Mouse (Mus musculus): ENCODE data around the gene Taf9.

The Taf9 gene

DNA sequence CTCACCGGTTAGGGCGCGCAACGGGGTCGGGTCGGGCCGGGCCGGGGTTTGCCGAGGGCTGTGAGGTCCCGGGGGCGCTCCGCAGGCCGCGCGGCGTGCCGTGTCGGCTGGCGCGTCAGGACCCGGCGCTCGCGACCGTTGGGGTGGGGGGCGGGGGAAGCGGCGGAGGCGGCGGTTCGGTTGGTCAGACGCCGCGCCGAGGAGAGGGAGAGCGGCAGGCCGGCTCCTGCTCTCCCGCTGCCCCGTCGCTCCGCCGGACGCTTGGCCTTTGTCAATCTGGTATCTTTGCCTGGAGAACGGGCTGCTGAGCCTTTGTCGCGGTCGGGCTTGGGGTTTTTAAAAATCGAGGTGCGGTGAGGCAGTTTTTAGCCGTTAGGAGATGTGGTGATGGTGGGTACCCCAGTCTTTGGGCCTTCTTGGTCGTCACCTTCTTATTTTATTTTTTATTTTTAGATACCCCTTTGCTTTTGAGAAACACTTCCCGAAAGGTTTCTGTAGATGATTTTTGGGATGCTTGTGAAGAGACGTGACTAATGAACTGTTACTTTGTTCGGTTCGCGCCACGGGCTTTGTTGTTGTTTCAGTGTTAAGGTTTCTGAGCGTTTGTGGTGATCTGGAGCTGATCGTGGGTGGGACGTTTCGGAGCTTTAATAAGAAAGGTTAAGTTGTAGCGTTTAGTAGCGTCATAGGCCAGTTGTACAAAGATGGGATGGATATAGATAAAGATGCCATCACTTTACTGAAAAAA, at the start of gene Taf9:
Taf9 (plus strand) TSS at position 141 of the 748 bp plus-strand sequence.
- DNase-seq (ENCODE audit: low spot score in 2 of 2) = peak in 1 of 2 experiments; percentile 30

DNA sequence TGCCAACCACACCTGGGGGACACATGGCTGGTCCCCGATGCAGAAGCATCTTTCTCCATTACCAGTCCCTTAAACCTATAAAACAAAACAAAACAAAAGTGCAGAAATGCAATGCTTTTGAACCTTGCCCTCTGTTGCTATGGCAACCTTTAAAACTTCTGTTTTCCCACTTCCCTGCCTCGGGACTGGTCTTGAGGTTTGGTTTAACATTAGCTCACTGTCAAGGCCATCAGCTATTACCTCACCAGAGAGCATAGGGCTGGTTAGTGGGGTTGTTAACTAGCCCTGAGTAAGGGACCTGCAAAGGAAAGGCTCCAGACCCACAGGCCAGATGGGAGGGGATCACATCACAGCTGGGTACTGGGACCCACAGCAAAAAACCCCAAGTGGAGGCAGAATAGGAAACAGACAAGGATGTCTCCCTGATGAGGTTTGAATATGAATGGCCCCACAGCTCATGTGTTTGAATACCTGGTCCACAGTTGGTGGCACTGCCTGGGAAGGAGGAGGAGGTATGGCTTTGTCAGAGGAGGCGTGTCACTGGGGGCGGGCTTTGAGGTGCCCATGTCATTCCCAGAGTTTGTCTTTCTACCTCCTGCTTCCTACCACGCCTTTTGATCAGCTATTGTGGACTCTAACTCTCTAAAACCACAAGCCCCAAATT, 49.0 kb upstream of the Taf9 start:
- DNase-seq (ENCODE audit: low spot score in 2 of 2) = no peak

DNA sequence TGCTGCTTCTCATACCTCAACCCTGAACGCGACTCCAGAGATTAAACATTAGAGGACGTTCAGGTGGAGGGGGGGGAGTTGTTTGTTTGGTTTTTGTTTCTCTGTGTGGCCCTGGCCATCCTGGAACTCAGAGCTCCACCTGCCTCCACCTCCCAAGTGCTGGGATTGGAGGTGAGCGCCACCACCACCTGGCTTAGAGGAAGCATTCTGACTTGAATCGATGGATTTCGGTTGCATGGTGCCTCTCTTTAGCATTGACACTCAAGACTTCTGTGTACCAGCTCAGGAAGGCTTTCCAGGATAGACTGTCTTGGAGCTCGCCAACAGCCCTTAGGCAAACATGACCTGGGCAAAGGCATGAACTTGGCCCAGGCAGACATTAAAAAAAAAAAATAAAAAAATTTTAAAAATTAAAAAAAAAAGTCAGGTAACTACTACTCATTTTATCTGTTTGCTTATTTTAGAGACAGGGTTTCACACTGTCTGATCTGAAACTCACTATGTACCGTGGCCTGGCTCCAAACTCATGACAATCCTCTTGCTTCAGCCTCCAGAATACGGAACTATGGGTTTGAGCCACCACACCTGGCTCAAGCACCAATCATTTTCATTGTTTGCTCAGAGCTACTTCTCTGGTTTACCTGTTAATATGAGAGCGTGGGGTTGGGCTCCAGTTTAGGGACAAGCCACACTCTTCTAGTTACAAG, 48.2 kb upstream of the Taf9 start:
- no peak for DNase-seq (ENCODE audit: low spot score in 2 of 2)

DNA sequence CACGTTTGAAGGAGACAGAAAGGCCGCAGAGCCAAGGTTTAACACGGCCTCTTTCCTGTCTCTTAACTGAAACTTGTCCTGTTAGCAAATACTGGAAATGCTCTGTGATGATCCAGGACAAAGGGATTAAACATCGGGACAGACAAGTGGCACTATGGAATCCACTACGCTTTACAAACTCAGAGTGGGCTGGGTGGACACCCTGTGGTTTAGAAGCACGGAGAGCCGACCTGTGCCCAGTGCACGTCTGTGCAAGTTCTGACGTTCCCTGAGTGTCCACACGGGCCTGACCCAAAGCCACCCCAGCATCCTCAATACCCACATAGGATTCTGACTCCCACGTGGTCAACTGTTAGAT, 47.7 kb upstream of the Taf9 start:
- no peak for DNase-seq (ENCODE audit: low spot score in 2 of 2)

DNA sequence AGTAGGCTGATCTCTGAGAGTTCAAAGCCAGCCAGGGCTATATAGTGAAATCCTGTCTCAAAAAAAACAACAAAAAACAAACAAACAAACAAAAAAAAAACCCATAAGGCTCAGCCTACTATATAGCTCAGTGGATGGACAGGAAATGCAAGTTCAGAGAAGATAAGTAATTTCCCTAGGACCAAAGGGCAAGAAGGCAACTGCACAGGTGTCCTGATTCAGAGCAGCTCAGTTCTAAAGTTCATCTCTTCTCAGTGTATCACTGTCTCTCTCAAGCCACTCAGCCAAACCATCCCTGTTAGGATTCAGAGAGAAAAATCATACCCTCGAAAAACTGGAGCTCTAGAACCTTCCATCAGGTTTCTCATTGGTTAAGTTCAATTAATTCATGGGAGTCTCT, 45.5 kb upstream of the Taf9 start:
- DNase-seq (ENCODE audit: low spot score in 2 of 2) = no peak

DNA sequence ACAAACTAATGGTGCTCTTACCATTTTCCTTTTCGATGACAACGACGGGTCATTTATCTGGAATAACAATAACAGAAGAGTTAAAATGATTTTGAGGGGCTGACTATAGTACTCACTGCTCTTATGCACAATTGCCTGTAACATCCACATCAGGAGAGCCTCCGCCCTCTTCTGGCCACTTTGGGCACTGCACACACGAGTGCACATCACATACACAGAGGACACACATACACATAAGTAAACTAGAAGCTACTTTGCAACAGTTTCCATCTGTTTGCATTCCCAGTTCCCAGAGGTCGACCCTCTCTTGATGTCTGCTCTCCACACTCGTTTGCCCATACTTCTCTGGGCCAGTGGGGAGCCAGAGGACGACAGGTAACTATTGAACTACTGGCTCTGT, 43.6 kb upstream of the Taf9 start:
- peak in 1 of 2 experiments; percentile 32 for DNase-seq (ENCODE audit: low spot score in 2 of 2)

DNA sequence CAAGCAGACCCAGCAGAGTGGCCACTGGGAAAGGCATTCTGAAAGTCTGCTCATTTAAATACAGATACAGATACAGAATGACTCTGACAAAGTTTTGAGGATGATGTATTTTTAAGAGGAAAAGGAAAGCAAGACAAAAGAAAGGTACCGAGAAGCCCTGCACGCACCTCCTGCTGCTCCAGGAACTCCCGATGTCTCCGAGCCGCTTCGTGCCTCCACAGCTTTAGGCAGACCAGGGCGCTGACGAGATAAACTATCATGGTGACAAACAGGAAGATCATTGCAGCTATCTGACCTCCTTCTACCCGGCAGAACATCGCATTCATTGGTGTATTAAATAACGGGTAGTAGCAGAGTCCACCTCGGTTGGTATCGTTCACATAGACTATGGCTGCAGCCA, 40.1 kb upstream of the Taf9 start:
- no peak for DNase-seq (ENCODE audit: low spot score in 2 of 2)

DNA sequence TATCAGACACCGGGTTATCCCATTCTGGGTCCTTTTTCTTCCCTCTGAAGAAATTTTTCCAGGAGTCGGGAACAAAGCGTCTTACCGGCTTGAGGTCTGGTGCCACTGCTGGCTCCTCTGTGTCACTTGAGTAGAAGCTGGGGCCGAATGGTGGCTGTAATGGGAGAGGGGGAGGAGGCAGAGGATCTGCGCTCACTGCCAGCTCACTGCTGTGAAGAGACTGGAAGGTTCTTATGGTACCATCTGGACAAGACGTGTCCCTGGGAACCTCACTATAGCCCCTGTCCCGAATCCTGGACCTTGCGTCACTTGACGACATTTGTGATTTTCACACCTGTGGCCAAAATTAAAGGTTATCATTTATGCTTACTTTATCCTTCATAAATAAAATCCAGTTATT, 39.1 kb upstream of the Taf9 start:
- no peak for DNase-seq (ENCODE audit: low spot score in 2 of 2)

DNA sequence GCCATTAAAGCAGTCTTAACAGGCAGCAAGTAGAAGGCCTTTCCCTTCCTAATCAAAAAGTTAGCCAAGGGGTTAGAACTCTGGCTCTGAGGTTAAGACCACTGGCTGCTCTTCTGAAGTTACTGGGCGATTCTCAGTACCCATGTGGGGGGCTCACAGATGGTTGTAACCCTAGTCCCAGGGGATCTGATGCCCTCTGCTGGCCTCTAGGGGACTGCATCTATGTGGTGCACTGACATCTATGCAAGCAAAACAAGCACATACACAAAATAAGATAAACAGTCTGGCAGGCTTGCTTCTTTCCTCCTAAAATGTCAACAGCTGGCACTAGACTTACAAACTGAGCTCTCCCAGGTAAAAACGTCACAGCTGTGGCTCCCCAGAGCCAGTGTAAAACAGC, 38.5 kb upstream of the Taf9 start:
- DNase-seq (ENCODE audit: low spot score in 2 of 2) = no peak

DNA sequence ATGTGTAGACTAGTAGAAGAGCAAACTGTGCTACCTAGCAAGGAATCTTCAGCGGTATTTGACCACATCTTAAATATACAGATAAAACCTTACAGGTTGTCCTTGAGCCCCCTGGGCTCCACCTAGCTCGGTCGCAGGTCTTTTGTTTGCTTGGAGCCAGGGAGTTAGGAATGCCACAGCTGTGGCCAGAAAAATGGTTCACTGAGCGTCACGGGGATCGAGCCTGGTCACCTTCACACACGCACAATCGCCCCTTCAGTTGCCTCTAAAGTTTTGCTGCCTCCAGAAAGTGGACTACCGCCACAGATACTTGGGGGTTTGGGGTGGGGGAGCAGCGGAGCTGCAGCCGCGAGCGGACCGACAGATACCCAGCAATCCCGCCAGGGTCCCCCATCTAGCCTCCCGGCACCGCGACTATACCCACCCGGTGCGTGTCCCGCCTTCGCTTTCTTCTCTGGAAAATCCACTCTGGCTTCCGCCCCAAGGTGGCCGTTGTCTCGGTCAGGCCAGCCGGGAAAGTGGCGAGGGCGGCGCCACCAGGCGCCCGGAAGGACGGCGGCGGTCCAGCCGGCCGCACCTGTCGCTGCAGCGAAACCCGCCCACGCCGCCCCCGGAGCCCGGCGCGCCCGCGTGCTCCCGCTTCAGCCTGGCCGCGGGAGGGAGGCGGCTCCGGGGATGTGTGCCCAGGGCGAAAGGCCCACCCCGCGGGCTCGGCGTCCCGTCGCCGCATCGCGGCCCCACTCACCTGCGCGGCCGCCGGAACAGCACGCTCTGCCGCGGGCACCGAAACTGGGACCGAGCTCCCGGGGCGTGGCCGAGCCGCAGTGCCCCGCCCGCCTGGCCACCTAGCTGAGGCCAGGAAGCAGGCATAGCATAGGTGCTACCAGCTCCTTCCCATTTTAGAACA, 34.9 kb upstream of the Taf9 start, which contains the start of gene Marveld2:
Marveld2 (minus strand) TSS at position 791 of the 907 bp plus-strand sequence.
- DNase-seq (ENCODE audit: low spot score in 2 of 2) = peak; percentile 40 to 55

DNA sequence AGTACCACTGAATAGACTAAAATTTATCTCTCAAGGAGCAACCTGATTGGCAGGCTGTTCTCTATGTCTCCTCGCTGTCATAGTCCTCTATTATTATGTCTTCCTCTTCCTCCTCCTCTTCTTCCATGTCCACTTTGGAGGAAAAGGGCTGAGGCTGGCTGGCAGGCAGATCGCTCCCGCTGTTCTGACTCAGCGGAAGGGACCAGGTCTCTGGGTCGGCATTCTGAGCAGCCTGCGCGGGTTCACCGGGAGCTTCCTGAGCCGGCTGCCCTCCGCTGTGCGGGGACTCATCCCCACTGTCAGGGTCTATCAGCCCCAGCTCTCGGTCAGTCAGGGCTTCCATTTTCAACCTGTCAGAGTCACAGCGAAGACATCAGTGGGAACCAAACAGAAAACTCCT, 33.8 kb upstream of the Taf9 start:
- no peak for DNase-seq (ENCODE audit: low spot score in 2 of 2)

DNA sequence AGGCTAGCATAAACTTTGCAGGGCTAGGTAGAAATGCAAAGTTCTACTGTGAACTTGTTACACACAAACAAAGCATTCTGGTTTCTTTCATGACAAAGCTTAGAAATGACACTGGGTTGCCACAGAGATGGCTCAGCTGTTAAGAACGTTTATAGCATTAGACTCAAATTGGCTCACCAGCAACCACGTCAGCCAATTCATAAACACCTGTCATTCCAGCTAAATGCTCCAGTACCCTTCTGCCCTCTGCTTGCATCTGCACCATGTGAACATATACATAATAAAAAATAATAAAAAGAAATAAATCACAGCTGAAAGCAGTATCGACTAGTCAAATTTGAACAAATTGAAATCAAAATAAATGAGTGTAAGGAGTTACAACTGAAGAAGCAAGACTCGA, 29.1 kb upstream of the Taf9 start:
- no peak for DNase-seq (ENCODE audit: low spot score in 2 of 2)

DNA sequence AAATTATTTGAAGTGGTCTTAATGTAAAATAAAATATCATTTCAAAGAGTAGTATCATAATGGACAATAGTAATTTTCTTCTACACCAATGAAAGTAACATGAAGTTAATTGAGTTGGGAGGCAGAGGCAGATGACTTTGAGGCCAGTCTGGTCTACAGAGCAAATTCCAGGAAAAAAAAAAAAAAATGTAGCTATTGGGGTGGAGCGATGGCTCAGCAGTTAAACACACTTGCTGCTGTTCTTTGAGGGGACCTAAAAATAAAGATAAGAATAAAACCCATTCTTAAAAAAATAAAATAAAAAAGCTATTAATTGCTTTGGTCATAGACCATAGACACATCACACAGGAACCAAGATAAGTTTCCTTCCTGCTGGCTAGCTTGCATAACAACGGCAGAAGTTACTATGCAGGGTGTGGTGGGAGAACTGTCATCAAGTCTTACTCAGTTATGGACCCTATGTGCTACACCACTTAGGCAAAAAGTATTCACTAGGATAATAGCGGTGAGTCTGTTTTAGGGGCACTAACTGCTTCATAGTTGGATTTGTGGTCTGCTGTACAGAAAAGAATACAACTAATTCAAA, 17.2 kb upstream of the Taf9 start:
- no peak for DNase-seq (ENCODE audit: low spot score in 2 of 2)

DNA sequence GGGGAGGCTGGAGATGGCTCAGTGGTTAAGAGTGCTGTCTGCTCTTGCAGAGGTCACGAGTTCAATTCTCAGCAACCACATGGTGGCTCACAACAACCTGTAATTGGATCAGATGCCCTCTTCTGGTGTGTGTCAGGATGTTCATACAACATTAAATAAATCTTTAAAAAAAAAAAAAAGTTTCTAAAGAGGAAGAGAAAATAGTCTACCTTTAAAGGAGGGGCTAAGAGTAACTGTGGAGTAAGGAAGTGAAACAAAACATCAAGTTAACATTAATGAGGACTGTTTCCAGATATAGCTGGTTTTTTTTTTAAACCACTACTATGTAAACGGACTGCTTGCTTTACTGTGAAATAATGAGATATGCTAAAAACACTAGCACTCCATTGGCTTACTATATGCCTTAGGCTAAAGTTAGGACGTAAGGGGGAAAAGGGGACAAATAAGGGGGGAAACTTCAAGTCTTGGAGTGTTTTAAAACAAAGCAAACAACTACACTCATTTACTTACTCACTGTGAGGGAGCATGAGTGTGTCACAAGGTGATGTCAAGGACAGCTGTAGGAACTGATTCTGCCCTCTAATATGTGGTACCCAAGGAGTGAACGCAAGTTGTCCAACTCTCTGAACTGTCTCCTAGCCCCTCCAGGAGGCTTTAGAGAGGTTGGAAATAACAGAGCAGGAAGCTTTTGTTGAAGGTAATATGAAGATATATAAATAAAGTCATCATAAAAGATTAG, 8.7 kb upstream of the Taf9 start:
- DNase-seq (ENCODE audit: low spot score in 2 of 2) = no peak

DNA sequence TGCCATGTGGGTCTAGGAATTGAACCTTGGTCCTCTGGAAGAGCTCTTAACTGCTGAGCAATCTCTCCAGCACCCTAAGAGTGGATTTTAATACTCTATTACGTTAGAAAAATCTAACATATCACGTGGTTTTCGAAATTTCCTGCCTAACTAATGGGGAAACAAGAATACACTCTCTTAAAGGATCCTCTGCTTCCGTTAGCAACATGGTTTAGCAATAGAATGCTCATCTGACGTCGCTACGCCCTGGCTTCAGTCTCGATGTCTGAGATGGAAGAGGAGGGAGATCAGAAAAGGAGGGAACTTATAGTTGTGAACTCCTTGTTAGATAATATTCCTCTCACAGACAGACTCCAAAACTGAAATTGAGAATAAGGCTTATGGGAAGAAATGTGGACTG, 3.2 kb upstream of the Taf9 start:
- no peak for DNase-seq (ENCODE audit: low spot score in 2 of 2)

DNA sequence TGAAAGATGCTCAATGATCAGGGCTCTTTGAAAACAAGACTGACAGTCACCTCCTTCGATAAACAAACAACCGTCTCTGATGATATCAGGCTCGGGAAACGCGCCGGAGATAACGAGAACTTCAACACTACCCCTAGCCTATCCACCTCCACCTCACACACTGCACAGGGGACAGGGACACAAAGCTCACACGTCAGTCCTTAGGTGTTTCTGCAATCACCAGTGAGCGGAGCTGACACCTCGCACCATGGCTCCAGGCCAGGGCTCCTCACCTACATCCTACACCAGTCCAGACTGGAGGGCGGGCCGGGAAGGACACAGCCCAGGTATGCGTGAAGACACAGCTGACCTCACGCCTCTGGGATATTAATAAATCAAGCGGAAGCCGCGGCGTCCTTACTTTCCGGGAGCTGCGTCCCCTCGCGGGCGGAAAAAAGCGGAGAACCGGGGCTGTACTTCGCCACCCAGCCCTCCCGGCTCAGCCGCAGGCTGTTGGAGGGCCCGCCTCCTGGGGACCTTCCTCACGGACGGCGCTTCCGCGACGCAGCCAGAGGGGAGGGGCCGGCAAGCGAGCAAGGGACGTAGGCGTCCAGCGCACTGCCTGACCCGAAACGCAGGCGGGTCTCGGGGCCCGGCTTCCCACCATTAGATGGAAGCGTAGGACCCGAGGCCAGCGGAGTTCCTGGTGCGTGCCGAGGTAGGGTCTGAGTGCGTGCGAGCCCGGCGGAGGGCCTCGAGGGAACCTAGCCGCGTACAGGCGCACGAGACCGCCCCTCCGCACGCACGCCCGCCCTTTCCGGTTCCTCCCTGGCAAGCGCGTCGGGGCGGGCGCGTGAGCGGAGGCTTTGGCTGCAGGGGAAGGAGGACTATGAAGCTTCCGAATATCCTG, 585 bp upstream of the Taf9 start, which contains the start of the genes Ak6 and Rad17:
Ak6 (plus strand) TSS at position 430 of the 889 bp plus-strand sequence.
Rad17 (minus strand) TSS at position 502 of the 889 bp plus-strand sequence.
- peak; percentile 97 to 98 for DNase-seq (ENCODE audit: low spot score in 2 of 2)

DNA sequence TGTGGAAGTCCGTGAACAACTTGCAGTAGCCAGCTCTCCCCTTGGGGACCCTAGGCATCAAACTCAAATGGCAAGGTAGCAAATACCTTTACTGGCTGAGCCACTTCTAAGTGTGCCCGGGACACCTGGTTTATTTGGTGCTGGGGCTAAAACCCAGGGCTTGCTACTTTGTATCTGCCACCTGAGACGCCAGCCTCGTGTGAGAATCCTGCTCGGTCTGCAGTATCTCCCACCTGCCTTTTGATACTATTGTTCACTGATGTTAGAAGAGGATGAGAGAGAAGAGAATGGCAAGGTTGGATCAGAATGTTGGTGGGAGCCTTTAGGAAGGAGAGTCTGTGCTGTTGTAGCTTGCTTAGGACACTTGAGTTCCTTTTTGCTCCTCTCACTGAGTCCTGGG, 6.7 kb downstream of the Taf9 start:
- DNase-seq (ENCODE audit: low spot score in 2 of 2) = no peak

DNA sequence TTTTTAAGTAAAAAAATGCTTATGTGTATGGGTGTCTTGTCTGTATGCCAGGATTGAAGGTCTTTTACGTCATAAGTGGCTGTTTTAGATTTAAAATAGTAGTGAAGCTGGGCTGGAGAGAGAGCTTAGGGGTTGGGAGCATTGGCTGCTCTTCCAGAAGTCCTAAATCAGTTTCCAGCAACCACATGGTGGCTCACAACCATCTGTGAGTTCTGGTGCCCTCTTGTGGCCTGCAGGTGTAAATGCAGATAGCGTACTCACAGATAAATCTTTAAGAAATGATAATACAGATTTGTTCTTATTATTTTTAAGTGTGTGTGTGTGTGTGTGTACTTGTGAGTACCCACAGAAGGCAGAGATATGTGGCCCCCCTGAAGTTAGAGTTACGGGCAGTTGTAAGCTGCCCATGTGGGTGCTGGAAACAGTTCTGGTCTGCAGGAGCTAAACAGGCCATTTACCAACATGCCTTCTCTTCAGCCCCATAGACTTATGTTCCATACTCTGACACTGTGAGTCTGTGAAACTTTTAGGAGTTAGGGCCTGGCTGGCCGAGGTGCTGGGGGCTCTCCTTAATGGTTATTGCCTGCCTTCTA, 8.6 kb downstream of the Taf9 start:
- peak; percentile 43 to 76 for DNase-seq (ENCODE audit: low spot score in 2 of 2)

Measured in spleen, postnatal 10 days (tissue).